Mouse (Mus musculus) G1E (cell line): Measurements from ENCODE around the gene Scfd2. TPM values are rescaled to one million over a fixed set of nuclear protein-coding genes. Genes with fewer than 3 reads are reported as not detected.

Experiments
- ATAC-seq: 2 replicates; pipeline ENCODE4 v1.8.0; 2016; ENCODE audit warnings: mild to moderate bottlenecking; ENCODE audit not compliant: insufficient number of reproducible peaks, poor library complexity, low FRiP score, severe bottlenecking; ENCODE audit errors: extremely low read depth
- DNase-seq: peaks from one replicate; pipeline ENCODE4 v3.0.0; 2012; ENCODE audit warnings: low spot score
- H3K27me3 ChIP-seq: 2 replicates; pipeline ENCODE4 v1.6.1; 2012; ENCODE audit warnings: mild to moderate bottlenecking, low read length, inconsistent platforms; ENCODE audit not compliant: insufficient read depth
- H3K36me3 ChIP-seq: replicated peaks from 2 replicates; pipeline ENCODE3; 2012; ENCODE audit warnings: mild to moderate bottlenecking, inconsistent platforms
- H3K4me1 ChIP-seq: 2 replicates; pipeline ENCODE4 v1.6.1; 2012; ENCODE audit warnings: low read depth, low read length, inconsistent platforms, mixed read lengths; ENCODE audit not compliant: insufficient read depth
- H3K4me3 ChIP-seq: 2 replicates; pipeline ENCODE4 v1.5.1; 2012; ENCODE audit warnings: low read depth, mild to moderate bottlenecking, inconsistent platforms, low read length, moderate library complexity, mixed read lengths
- H3K9me3 ChIP-seq: replicated peaks from 2 replicates; pipeline ENCODE4 v1.6.1; 2012; ENCODE audit warnings: inconsistent platforms
- CTCF ChIP-seq: IDR thresholded peaks from 2 replicates; pipeline ENCODE4 v1.5.1; 2012; ENCODE audit warnings: low read depth, low read length, inconsistent platforms, mixed read lengths
- GATA1 ChIP-seq: IDR thresholded peaks from 2 replicates; pipeline ENCODE4 v1.6.1; 2012; ENCODE audit warnings: borderline replicate concordance, low read length, inconsistent platforms, mixed read lengths
- GATA2 ChIP-seq: IDR thresholded peaks from 2 replicates; pipeline ENCODE4 v1.6.1; 2012; ENCODE audit warnings: low read depth, low read length, inconsistent platforms, borderline replicate concordance
- POLR2AphosphoS5 ChIP-seq: IDR thresholded peaks from 2 replicates; pipeline ENCODE4 v1.6.1; 2012; ENCODE audit warnings: low read depth, low read length, inconsistent platforms; ENCODE audit not compliant: insufficient replicate concordance
- TAL1 ChIP-seq: conservative IDR thresholded peaks from 2 replicates; pipeline ENCODE4 v1.6.1; 2012; ENCODE audit warnings: low read depth, low read length, inconsistent platforms, mixed read lengths
- polyA plus RNA-seq: library from polyadenylated mRNA; stranded (reverse); fragments of >175 nt; gene quantifications from 2 replicates; pipeline ENCODE4 v1.2.3, GENCODE M21; 2012
- total RNA-seq, 2 experiments: library from RNA; stranded (forward) in 1 of 2; stranded (reverse) in 1 of 2; fragments of 200-1000 nt in 1 of 2; fragments of >200 nt in 1 of 2; fragmentation: Nextera tagmentation in 1 of 2; gene quantifications; 2 replicates each; pipeline ENCODE4 v1.2.3; 2014 to 2017

Gene Scfd2
- total and polyA plus RNA-seq, 3 experiments: 5.1 to 12.3 (median 8.9) TPM

- Histone ChIP-seq H3K4me3 (no peak overlapping the region), H3K27me3 (no peaks in the 10 kb centered on the region), H3K9me3 (no peaks in the 10 kb centered on the region), H3K36me3 (peaks cover 3% of the 10 kb centered on the region), H3K4me1 (no peaks in the 10 kb centered on the region)
- no peak for ATAC-seq
- TF ChIP-seq CTCF: no peak
- no peak for TF ChIP-seq POLR2AphosphoS5
- no peak for TF ChIP-seq TAL1
- no peak for DNase-seq
Measured at GRCm38 (mm10) chr5:74388849-74389248, 142.7 kb downstream of the Scfd2 start.

GRCm38 (mm10) chr5:74388101-74388500 is 143.5 kb downstream of the Scfd2 start:
- no peak for ATAC-seq
- H3K4me1 ChIP-seq: no peaks in the 10 kb centered on the region
- no peak overlapping the region for H3K4me3 ChIP-seq
- no peaks in the 10 kb centered on the region for H3K27me3 ChIP-seq
- no peaks in the 10 kb centered on the region for H3K9me3 ChIP-seq
- H3K36me3 ChIP-seq: peaks cover 3% of the 10 kb centered on the region
- no peak for TF ChIP-seq CTCF
- TF ChIP-seq GATA1: no peak
- no peak for TF ChIP-seq TAL1
- no peak for TF ChIP-seq GATA2
- TF ChIP-seq POLR2AphosphoS5: no peak
- no peak for DNase-seq

- Histone ChIP-seq H3K4me1 (no peaks in the 10 kb centered on the region), H3K36me3 (peaks cover 3% of the 10 kb centered on the region), H3K4me3 (no peak overlapping the region), H3K27me3 (no peaks in the 10 kb centered on the region), H3K9me3 (no peaks in the 10 kb centered on the region)
- no peak for ATAC-seq
- no peak for TF ChIP-seq GATA1
- no peak for TF ChIP-seq POLR2AphosphoS5
- TF ChIP-seq GATA2: no peak
- no peak for TF ChIP-seq CTCF
- no peak for TF ChIP-seq TAL1
- no peak for DNase-seq
Measured at GRCm38 (mm10) chr5:74387143-74387886, 144.2 kb downstream of the Scfd2 start.

GRCm38 (mm10) chr5:74380045-74380444 is 151.5 kb downstream of the Scfd2 start:
- H3K4me1 ChIP-seq: no peaks in the 10 kb centered on the region
- H3K4me3 ChIP-seq: no peak overlapping the region
- H3K27me3 ChIP-seq: no peaks in the 10 kb centered on the region
- ATAC-seq (no peak), DNase-seq (no peak)
- H3K9me3 ChIP-seq: no peaks in the 10 kb centered on the region
- no peak for TF ChIP-seq CTCF
- no peak for TF ChIP-seq GATA2
- peaks cover 5% of the 10 kb centered on the region for H3K36me3 ChIP-seq

- H3K9me3 ChIP-seq: no peaks in the 10 kb centered on the region
- ATAC-seq (no peak), DNase-seq (no peak)
- H3K4me3 ChIP-seq: no peak overlapping the region
- H3K4me1 ChIP-seq: peaks cover 8% of the 10 kb centered on the region
- no peaks in the 10 kb centered on the region for H3K36me3 ChIP-seq
- H3K27me3 ChIP-seq: no peaks in the 10 kb centered on the region
- TF ChIP-seq GATA1 (no peak), POLR2AphosphoS5 (no peak), CTCF (no peak), GATA2 (no peak), TAL1 (no peak)
Measured at GRCm38 (mm10) chr5:74366710-74367101, 164.9 kb downstream of the Scfd2 start.

GRCm38 (mm10) chr5:74365984-74366709 is 165.4 kb downstream of the Scfd2 start:
- TF ChIP-seq TAL1: no peak
- peak; percentile 15; the same call in 1 of the 2 replicates for ATAC-seq
- Histone ChIP-seq H3K27me3 (no peaks in the 10 kb centered on the region), H3K4me3 (no peak overlapping the region), H3K36me3 (no peaks in the 10 kb centered on the region), H3K9me3 (no peaks in the 10 kb centered on the region), H3K4me1 (peaks cover 8% of the 10 kb centered on the region)
- DNase-seq: peak; percentile 7

GRCm38 (mm10) chr5:74365408-74365807 is 166.2 kb downstream of the Scfd2 start:
- ATAC-seq (no peak), DNase-seq (no peak)
- no peak overlapping the region for H3K4me3 ChIP-seq
- TF ChIP-seq GATA2: no peak
- no peak for TF ChIP-seq GATA1
- TF ChIP-seq POLR2AphosphoS5: no peak
- no peak for TF ChIP-seq CTCF
- no peak for TF ChIP-seq TAL1
- H3K36me3 ChIP-seq: no peaks in the 10 kb centered on the region
- H3K9me3 ChIP-seq: no peaks in the 10 kb centered on the region
- peaks cover 8% of the 10 kb centered on the region for H3K4me1 ChIP-seq
- H3K27me3 ChIP-seq: no peaks in the 10 kb centered on the region
